Mouse (Mus musculus): ENCODE data around the gene Hspa1a.

- no peak for TF ChIP-seq POLR2A (IDR thresholded peaks at IDR 0.05; ENCODE audit: control insufficient read depth, low read depth, low read length)
- TF ChIP-seq CTCF (IDR thresholded peaks at IDR 0.05; ENCODE audit: control insufficient read depth, insufficient read depth, insufficient replicate concordance, low read depth, low read length) = no peak
These were observed 21.2 kb downstream of the Hspa1a start for GRCm38 (mm10) chr17:34950514-34951455.
